Mouse (Mus musculus) liver, adult 2 months (tissue): Measurements from ENCODE around the gene Cebpzos.

Experiments used
- CTCF ChIP-seq: fragments of 200-500 bp; IDR thresholded peaks from 2 replicates; pipeline ENCODE4 v1.5.1; 2011; ENCODE audit warnings: low read depth, low read length, control low read depth
- POLR2A ChIP-seq: fragments of 200-500 bp; IDR thresholded peaks from 2 replicates; pipeline ENCODE4 v1.6.1; 2011; ENCODE audit warnings: low read length, control low read depth; ENCODE audit not compliant: insufficient read depth; ENCODE audit errors: extremely low read depth

GRCm38 (mm10) chr17:78909374-78909773, 6.9 kb upstream of the Cebpzos start:
- TF ChIP-seq POLR2A (no peak), CTCF (no peak)
